Mouse (Mus musculus) stomach, embryonic 14.5 days (tissue): ENCODE measurements around the gene Mdfic. TPM values are rescaled to one million over a fixed set of nuclear protein-coding genes. Genes with fewer than 3 reads are reported as not detected.
"Not testable (repeated sequence)": the region's sequence is repeated elsewhere in the genome, so short reads cannot be mapped to it uniquely, and the experiment has no call there.

Experiments used
- ATAC-seq: fragments of 200-750 bp; cut with Nextera tagmentation; 2 replicates; pipeline ENCODE4 v1.8.0; 2017; ENCODE audit warnings: low read depth, moderate TSS enrichment; ENCODE audit not compliant: insufficient number of reproducible peaks, insufficient read depth, low FRiP score
- H3K27ac ChIP-seq: fragments of 300-500 bp; sonication (generic); 2 replicates; pipeline ENCODE4 v1.5.1; 2014; ENCODE audit warnings: mild to moderate bottlenecking, low read length, moderate library complexity, mixed read lengths
- H3K27me3 ChIP-seq: fragments of 300-500 bp; sonication (generic); 2 replicates; pipeline ENCODE4 v1.6.1; 2014; ENCODE audit warnings: low read length, control low read depth, mixed read lengths; ENCODE audit not compliant: control insufficient read depth, insufficient read depth
- H3K36me3 ChIP-seq: fragments of 300-500 bp; sonication (generic); 2 replicates; pipeline ENCODE4 v1.6.1; 2014; ENCODE audit warnings: mild to moderate bottlenecking, control low read depth, low read length, moderate library complexity, mixed read lengths; ENCODE audit not compliant: control insufficient read depth, insufficient read depth
- H3K4me1 ChIP-seq: fragments of 300-500 bp; sonication (generic); 2 replicates; pipeline ENCODE4 v1.6.1; 2014; ENCODE audit warnings: low read length, control low read depth, mixed read lengths; ENCODE audit not compliant: control insufficient read depth, insufficient read depth
- H3K4me2 ChIP-seq: fragments of 300-500 bp; sonication (generic); replicated peaks from 2 replicates; pipeline ENCODE4 v1.6.1; 2014; ENCODE audit warnings: low read depth, low read length, control low read depth
- H3K4me3 ChIP-seq: fragments of 300-500 bp; sonication (generic); 2 replicates; pipeline ENCODE4 v1.5.1; 2014; ENCODE audit warnings: low read depth, low read length, control low read depth
- H3K9ac ChIP-seq: fragments of 300-500 bp; sonication (generic); replicated peaks from 2 replicates; pipeline ENCODE4 v1.6.1; 2014; ENCODE audit warnings: low read depth, mild to moderate bottlenecking, control low read depth, low read length, moderate library complexity, mixed read lengths
- H3K9me3 ChIP-seq: fragments of 300-500 bp; sonication (generic); 2 replicates; pipeline ENCODE4 v1.6.1; 2016; ENCODE audit warnings: low read depth, low read length, control low read depth; ENCODE audit not compliant: control insufficient read depth
- WGBS: fragments of 180-500 bp; shearing (Covaris S2); extraction: QIAGEN DNeasy Blood & Tissue Kit; methylation state at CpG from one replicate; pipeline ENCODE4 v1.1.7; 2014; 5-methylcytosine and 5-hydroxymethylcytosine counted together
- polyA plus RNA-seq: library from polyadenylated mRNA; unstranded; fragments of >200 nt; fragmentation: Nextera tagmentation; extraction: Ambion mirVana; gene quantifications from 2 replicates; pipeline ENCODE4 v1.2.1, GENCODE M21; 2014

Gene Mdfic
- polyA plus RNA-seq, 1 experiment from 2014 or later, result 15.6 TPM

DNA sequence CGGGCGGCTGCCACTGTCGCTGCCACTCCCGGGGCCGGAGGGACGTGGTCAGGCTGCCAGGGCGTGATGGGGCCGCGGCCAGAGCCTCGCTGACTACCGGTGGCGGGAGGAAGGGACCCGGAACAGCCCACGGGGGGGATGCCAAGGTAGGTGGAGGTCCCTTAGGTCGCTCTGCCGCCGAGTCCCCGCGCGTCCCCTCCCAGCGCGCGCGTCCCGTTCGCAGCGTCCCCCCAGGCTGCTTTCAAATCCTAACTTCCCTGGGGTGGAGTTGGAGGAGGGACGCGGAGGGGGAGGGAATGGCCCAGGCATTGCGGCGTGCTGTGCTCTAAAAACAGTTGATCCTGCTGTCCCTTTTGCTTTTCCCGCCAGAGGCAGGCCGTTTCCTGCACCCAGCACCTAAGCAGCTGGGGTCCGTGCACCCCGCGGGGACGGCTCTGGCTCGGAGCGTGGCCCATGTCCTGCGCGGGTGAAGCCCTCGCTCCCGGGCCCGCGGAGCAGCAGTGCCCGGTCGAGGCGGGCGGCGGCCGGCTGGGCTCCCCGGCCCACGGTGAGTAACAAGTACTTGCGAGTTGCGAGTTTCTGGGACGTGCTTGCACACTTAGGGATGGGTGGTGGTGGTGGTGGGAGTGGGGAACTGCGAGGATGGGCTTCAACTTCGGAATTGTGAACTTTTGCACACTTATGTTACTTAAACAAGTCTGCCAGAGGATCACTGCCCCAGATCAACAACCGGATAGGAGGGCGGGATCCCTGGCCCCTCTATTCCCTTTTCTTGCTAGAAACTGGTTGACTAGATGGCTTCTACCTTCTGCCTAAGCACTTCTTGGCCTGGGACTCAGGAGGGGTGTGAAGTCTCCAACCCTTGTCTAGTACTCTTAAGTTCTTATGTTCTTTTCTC lies 606 bp downstream of the Mdfic start:
- Histone ChIP-seq H3K4me1 (peaks cover 9% of the 10 kb centered on the region; the same call in 1 of the 2 replicates), H3K9me3 (no peaks in the 10 kb centered on the region), H3K4me2 (peak overlapping the region; percentile 67), H3K9ac (peak overlapping the region; percentile 70), H3K27ac (peak overlapping the region; percentile 82), H3K27me3 (no peaks in the 10 kb centered on the region), H3K4me3 (peak overlapping the region; percentile 68), H3K36me3 (no peaks in the 10 kb centered on the region)
- WGBS, result under 1% methylated on average over 60 of the region's 60 CpGs
- peak; percentile 66 for ATAC-seq

DNA sequence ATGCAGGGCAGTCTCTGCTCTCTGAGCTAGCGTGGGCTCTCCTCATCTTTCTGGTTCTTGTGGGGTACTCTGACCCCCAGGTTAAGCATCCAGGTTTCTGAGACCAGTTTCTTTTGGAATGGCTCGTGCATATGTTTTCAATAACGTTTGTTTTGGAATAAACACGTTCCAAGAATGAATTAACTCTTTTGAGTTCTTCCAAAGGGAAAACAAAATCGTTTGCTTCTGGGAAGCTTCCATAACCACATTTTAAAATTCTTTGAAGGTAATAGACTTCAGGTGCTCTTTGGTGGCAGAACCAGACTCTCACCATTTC lies 1.2 kb downstream of the Mdfic start:
- Histone ChIP-seq H3K4me3 (peak overlapping the region; percentile 68), H3K9ac (peak overlapping the region; percentile 70; the same call in 1 of the 2 replicates), H3K9me3 (no peaks in the 10 kb centered on the region), H3K27ac (peak overlapping the region; percentile 82; the same call in 1 of the 2 replicates), H3K27me3 (no peaks in the 10 kb centered on the region), H3K36me3 (no peaks in the 10 kb centered on the region), H3K4me2 (peak overlapping the region; percentile 67), H3K4me1 (peaks cover 9% of the 10 kb centered on the region; the same call in 1 of the 2 replicates)
- ATAC-seq, result no peak
- 17% methylated on average over 5 of the region's 5 CpGs for WGBS

DNA sequence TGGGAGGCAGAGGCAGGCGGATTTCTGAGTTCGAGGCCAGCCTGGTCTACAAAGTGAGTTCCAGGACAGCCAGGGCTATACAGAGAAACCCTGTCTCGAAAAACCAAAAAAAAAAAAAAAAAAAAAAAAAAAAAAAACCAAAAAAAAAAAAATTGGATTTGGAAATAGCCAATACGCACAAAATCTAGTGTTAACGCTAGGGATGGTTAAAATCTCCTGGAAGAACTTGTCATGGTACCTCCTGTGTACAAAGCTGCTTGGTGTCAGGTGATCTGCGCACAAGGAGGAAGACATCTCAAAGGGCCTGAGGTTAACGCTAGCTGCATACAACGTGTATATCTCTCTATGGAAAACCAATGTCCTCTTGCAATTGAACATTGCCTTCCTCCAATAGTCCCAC lies 2.2 kb downstream of the Mdfic start:
- ATAC-seq, H3K27me3 ChIP-seq, H3K9me3 ChIP-seq, H3K36me3 ChIP-seq, H3K27ac ChIP-seq, H3K9ac ChIP-seq, H3K4me3 ChIP-seq: not testable (repeated sequence)
- 78% methylated on average over 7 of the region's 8 CpGs for WGBS
- 0 out of 2 replicates have a peak overlapping the region, but pooled peaks have one; percentile 67 for H3K4me2 ChIP-seq
- peaks cover 11% of the 10 kb centered on the region; the same call in 1 of the 2 replicates for H3K4me1 ChIP-seq

DNA sequence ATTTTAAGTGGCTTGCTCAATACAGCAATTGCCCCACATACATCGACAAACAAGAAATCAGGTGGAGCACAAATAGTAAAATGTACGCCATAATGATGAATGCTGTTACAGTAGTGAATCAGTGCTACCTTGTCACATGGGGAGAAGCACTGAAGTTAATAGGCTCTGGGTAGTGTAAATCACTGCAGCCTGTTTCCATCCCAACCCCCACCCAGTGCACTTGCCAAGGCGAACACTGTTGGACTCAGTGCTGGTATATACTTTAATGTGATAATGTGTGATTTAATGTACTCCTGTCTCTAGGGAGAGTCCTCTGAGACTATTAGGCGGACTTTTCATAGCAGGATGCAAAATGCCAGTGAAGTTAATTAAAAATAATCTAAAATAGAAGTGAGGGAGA lies 3.8 kb downstream of the Mdfic start:
- H3K27ac ChIP-seq, result no peak overlapping the region
- H3K4me1 ChIP-seq, result peaks cover 14% of the 10 kb centered on the region; the same call in 1 of the 2 replicates
- H3K27me3 ChIP-seq, result no peaks in the 10 kb centered on the region
- H3K4me3 ChIP-seq, result no peak overlapping the region
- no peak for ATAC-seq
- H3K9ac ChIP-seq, result no peak overlapping the region
- no peak overlapping the region for H3K4me2 ChIP-seq
- H3K9me3 ChIP-seq, result no peaks in the 10 kb centered on the region
- WGBS, result 68% methylated on average over 4 of the region's 4 CpGs
- H3K36me3 ChIP-seq, result no peaks in the 10 kb centered on the region

DNA sequence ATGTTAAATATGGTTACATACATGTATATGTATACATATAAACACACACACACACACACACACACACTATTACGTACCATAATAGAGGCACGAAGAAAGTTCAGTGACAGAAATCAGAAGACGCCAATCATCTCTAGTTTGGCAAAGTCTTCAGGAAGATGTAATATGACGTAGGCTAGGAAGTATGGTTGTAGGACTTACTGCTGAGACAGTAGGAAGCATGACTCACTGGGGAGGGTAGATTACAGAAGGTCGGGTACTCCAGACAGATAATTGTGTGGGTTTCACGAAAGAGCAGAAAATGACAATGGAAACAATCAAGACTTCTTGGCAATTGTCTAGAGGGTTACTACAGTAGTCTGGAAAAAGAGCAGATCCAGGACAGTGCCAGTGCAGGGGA lies 6.0 kb downstream of the Mdfic start:
- no peak for ATAC-seq
- Histone ChIP-seq H3K27me3 (no peaks in the 10 kb centered on the region), H3K4me3 (no peak overlapping the region), H3K9me3 (no peaks in the 10 kb centered on the region), H3K36me3 (no peaks in the 10 kb centered on the region), H3K9ac (no peak overlapping the region), H3K27ac (no peak overlapping the region), H3K4me1 (peaks cover 20% of the 10 kb centered on the region; the same call in 1 of the 2 replicates), H3K4me2 (no peak overlapping the region)
- WGBS, result 83% methylated on average over 6 of the region's 6 CpGs

DNA sequence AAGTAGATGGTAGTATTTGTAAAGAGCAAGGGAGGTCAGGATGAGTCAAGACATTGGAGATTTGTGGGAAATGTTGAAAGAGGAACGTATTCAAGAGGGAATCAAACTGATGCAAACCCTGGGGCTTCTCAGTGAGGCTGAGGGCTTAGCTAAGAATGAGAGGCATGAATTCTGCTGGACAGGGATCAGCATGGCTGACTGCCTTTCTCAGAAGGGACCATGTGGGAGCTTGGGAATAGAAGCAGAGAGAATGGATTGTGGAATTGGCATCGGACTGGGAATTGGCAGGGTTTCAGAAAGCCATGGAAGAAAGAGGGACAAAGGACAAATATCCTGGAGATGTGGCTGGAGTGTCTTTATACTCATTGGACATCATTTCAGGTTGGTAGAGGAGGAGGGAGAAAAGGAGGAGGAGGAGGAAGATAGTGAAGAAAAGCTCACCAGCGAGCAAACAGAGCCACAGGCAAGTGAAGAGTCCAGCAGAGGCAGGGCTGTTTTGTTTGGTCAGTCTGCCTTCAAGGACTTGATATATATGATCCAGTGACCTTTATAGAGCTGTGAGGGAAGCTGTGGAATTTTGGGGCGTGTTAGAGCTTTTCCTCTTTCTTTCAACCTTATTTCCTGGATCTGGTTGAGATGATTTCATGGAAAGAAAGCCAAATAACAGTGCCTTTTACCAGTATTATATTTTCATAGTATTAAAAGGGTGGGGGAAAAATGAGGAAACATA lies 7.4 kb downstream of the Mdfic start:
- WGBS, result 50% methylated on average over 4 of the region's 4 CpGs
- no peak for ATAC-seq
- Histone ChIP-seq H3K27ac (0 out of 2 replicates have a peak overlapping the region, but pooled peaks have one; percentile 2), H3K9me3 (no peaks in the 10 kb centered on the region), H3K27me3 (no peaks in the 10 kb centered on the region), H3K36me3 (no peaks in the 10 kb centered on the region), H3K4me1 (peaks cover 20% of the 10 kb centered on the region; the same call in 1 of the 2 replicates), H3K4me3 (no peak overlapping the region), H3K9ac (no peak overlapping the region), H3K4me2 (no peak overlapping the region)

DNA sequence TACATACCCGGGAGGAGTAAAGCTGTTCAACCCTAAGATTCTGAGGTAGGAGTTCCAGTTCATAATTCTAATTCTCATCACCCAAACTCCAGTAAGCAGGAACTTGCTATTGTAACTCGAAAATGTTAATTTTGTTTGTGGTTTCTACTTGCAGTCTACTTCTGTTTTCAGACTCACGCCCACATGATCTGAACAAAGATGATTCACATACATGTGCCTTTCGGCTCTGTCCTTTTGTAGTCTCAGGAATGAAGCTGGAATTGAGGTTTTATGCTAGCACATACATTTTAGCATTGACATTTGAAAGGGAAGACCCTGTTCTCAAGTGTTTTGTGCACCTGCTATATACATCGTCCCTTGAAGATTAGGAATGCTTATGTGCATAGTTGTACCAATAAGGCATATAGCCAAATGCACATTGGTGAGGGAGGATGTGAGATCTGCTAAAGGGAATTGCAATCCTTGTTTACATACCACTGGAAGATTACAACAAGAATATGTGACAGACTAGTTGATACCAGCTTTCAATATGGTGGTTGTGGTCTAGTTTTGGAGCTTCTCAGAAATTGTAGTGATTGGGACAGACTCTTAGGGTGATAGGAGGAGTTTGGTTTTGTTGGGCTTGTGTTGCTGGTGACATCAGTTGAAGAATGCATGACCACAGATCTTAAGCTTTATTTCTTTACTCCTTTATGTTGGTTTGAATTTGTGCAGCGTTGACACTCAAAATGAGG lies 8.6 kb downstream of the Mdfic start:
- Histone ChIP-seq H3K9ac (no peak overlapping the region), H3K9me3 (no peaks in the 10 kb centered on the region), H3K27ac (no peak overlapping the region), H3K36me3 (no peaks in the 10 kb centered on the region), H3K4me2 (no peak overlapping the region), H3K4me3 (no peak overlapping the region), H3K27me3 (no peaks in the 10 kb centered on the region), H3K4me1 (peaks cover 13% of the 10 kb centered on the region; the same call in 1 of the 2 replicates)
- WGBS, result 92% methylated on average over 6 of the region's 6 CpGs
- ATAC-seq, result no peak

DNA sequence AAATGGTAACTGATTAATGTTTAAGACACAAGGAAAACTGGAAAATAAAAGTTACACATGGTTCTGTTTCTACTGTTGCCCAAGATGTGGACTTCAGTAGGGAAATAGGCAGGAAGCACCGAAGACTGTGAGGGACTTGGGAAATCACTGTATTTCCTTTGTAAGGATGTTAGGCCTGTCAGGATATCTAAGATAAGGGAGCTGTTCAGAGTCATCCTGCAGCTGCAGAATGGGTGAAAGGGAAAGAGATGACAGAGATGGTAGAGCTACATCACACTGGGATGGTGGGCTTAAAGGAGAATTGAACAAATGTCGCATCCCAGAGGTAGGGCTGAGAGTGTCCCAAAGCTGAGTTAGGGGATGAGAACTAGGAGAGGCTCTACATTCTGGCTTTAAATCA lies 9.8 kb downstream of the Mdfic start:
- WGBS, result 84% methylated on average over 2 of the region's 2 CpGs
- Histone ChIP-seq H3K36me3 (no peaks in the 10 kb centered on the region), H3K4me2 (no peak overlapping the region), H3K9ac (no peak overlapping the region), H3K4me3 (no peak overlapping the region), H3K27me3 (no peaks in the 10 kb centered on the region), H3K4me1 (peaks cover 11% of the 10 kb centered on the region; the same call in 1 of the 2 replicates), H3K27ac (no peak overlapping the region), H3K9me3 (no peaks in the 10 kb centered on the region)
- ATAC-seq, result no peak
